Mouse (Mus musculus) forebrain, embryonic 14.5 days (tissue): ENCODE measurements around the gene Gm11096. TPM values are rescaled to one million over a fixed set of nuclear protein-coding genes. Genes with fewer than 3 reads are reported as not detected.
A peak's percentile ranks its signal among the peaks of the same experiment; 100 is the strongest.

Experiments
- ATAC-seq: fragments of 200-750 bp; cut with Nextera tagmentation; 2 replicates; pipeline ENCODE4 v1.8.0; 2017; ENCODE audit warnings: mild to moderate bottlenecking, moderate library complexity
- DNase-seq: peaks from one replicate; pipeline ENCODE4 v3.0.0-alpha.2; 2015; ENCODE audit warnings: low spot score
- H3K27ac ChIP-seq: fragments of 300-500 bp; sonication (generic); 2 replicates; pipeline ENCODE4 v1.5.1; 2014; ENCODE audit warnings: low read depth, mild to moderate bottlenecking, control low read depth, low read length, moderate library complexity
- H3K27me3 ChIP-seq: fragments of 300-500 bp; sonication (generic); replicated peaks from 2 replicates; pipeline ENCODE4 v1.6.1; 2014; ENCODE audit warnings: low read length, control low read depth, mixed read lengths; ENCODE audit not compliant: control insufficient read depth, insufficient read depth
- H3K36me3 ChIP-seq: fragments of 300-500 bp; sonication (generic); 2 replicates; pipeline ENCODE4 v1.6.1; 2014; ENCODE audit warnings: low read length, control low read depth; ENCODE audit not compliant: control insufficient read depth, insufficient read depth
- H3K4me1 ChIP-seq: fragments of 300-500 bp; sonication (generic); 2 replicates; pipeline ENCODE4 v1.6.1; 2014; ENCODE audit warnings: antibody characterized with exemption, low read length, control low read depth; ENCODE audit not compliant: control insufficient read depth, insufficient read depth
- H3K4me2 ChIP-seq: fragments of 300-500 bp; sonication (generic); 2 replicates; pipeline ENCODE4 v1.6.1; 2014; ENCODE audit warnings: mild to moderate bottlenecking, control low read depth, low read length
- H3K4me3 ChIP-seq: fragments of 300-500 bp; sonication (generic); 2 replicates; pipeline ENCODE4 v1.5.1; 2014; ENCODE audit warnings: low read depth, low read length, control low read depth
- H3K9ac ChIP-seq: fragments of 300-500 bp; sonication (generic); 2 replicates; pipeline ENCODE4 v1.6.1; 2014; ENCODE audit warnings: mild to moderate bottlenecking, low read length, control low read depth, moderate library complexity
- H3K9me3 ChIP-seq: fragments of 300-500 bp; sonication (generic); replicated peaks from 2 replicates; pipeline ENCODE4 v1.6.1; 2016; ENCODE audit warnings: low read length, control low read depth, mixed read lengths; ENCODE audit not compliant: control insufficient read depth
- WGBS: fragments of 180-500 bp; shearing (Covaris S2); extraction: QIAGEN DNeasy Blood & Tissue Kit; methylation state at CpG from one replicate; pipeline ENCODE4 v1.1.7; 2014; 5-methylcytosine and 5-hydroxymethylcytosine counted together
- polyA plus RNA-seq: library from polyadenylated mRNA; unstranded; fragments of >200 nt; fragmentation: Nextera tagmentation; extraction: Ambion mirVana; gene quantifications from 2 replicates; pipeline ENCODE4 v1.2.1, GENCODE M21; 2014

The Gm11096 gene
- polyA plus RNA-seq, 1 experiment from 2014 or later = not detected

DNA sequence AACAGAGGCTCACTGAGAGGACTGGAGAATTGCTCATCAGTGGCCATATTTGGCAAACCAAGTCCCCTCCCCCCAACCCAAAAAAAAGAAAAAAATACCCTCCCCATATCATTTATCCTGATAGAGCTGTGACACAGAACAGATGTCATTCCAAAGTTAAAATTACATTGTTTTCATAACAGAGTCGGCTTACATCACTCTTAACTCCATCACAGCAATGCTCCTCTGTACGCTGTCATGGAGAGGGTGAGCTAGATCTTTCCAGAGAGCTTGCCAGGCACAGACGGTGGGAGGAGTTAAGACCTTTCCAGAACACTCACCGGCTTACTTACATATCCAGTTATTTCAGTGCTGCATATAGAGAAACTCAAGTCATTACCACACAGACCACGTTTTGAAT is 27.4 kb downstream of the Gm11096 start:
- Histone ChIP-seq H3K36me3 (no peaks in the 10 kb centered on the region), H3K9ac (no peak overlapping the region), H3K4me1 (no peaks in the 10 kb centered on the region), H3K9me3 (no peaks in the 10 kb centered on the region), H3K27me3 (no peaks in the 10 kb centered on the region), H3K4me2 (no peak overlapping the region), H3K4me3 (no peak overlapping the region), H3K27ac (no peak overlapping the region)
- ATAC-seq (no peak), DNase-seq (no peak)
- 86% methylated on average over 5 of the region's 5 CpGs for WGBS

DNA sequence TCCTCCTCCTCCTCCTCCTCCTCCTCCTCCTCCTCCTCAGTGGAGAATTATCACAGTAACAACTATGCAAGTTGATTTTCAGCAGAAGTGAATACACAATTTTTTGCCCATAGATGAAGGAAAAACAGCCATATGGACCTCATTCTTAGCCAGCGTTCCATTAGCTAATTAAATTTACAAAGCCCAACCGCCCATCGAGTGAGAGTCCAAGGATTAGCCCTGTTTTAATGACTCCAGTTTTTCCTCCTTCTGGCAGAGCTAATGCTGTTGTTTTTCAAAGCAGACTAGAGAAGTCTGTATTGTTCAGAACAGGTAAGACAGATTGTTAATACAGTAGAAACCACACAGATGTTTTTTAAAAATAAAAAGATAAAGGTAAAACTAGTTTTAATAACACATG is 31.8 kb downstream of the Gm11096 start:
- Histone ChIP-seq H3K4me3 (no peak overlapping the region), H3K27me3 (no peaks in the 10 kb centered on the region), H3K27ac (no peak overlapping the region), H3K36me3 (no peaks in the 10 kb centered on the region), H3K4me2 (no peak overlapping the region), H3K4me1 (no peaks in the 10 kb centered on the region), H3K9ac (no peak overlapping the region), H3K9me3 (no peaks in the 10 kb centered on the region)
- ATAC-seq = peak; percentile 62; the same call in 1 of the 2 replicates
- peak; percentile 65 for DNase-seq
- 14% methylated on average over 3 of the region's 3 CpGs for WGBS

DNA sequence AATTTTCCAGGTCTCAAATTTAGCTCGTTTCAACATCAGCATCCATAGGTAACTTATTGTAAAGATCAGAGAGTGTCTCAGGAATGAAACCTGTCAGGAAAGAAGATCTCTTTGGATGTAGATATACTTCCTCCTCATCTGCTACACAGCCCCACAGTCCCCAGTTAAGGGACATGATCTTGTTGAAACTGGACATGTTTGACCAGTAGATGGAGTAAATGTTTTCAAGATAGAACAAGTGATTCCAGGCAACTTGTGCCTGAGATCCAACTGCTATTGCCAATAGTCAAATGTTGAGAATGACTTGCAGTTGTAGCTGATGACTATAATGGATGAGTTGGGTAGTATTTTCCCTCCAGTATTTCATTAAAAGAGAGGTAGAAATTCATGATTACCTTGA is 35.9 kb downstream of the Gm11096 start:
- H3K4me3 ChIP-seq = no peak overlapping the region
- no peaks in the 10 kb centered on the region for H3K27me3 ChIP-seq
- H3K36me3 ChIP-seq = no peaks in the 10 kb centered on the region
- WGBS = 88% methylated on average over 1 of the region's 1 CpGs
- peaks cover 7% of the 10 kb centered on the region for H3K4me1 ChIP-seq
- no peak for ATAC-seq
- H3K9me3 ChIP-seq = no peaks in the 10 kb centered on the region
- no peak for DNase-seq
- H3K4me2 ChIP-seq = no peak overlapping the region
- H3K9ac ChIP-seq = no peak overlapping the region
- H3K27ac ChIP-seq = no peak overlapping the region

DNA sequence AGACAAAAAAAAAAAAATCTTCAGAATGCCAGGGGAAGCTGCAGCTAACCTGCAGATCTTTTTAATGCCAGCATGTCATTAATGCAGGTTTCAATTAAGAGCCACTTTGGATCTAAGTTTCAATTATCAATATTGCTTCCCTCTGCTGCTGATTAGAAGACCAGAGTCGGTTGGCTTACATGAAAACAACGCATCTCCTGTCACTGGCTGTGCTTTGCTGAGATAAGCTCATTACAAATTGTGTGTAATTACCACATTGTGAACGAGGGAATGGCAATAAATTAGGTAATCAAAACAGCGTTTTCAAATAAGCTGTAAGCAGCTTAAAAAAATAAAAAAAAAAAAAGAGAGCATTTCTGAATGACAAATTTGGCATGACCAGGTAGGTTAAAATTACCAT is 38.2 kb downstream of the Gm11096 start:
- Histone ChIP-seq H3K4me1 (peaks cover 7% of the 10 kb centered on the region), H3K27me3 (no peaks in the 10 kb centered on the region), H3K9ac (no peak overlapping the region), H3K27ac (no peak overlapping the region), H3K9me3 (no peaks in the 10 kb centered on the region), H3K4me3 (no peak overlapping the region), H3K4me2 (peak overlapping the region; percentile 33), H3K36me3 (no peaks in the 10 kb centered on the region)
- 12% methylated on average over 4 of the region's 4 CpGs for WGBS
- peak; percentile 57 for DNase-seq
- ATAC-seq = no peak

GRCm38 (mm10) chr17:81480351-81481161 is 39.0 kb downstream of the Gm11096 start:
- H3K36me3 ChIP-seq = no peaks in the 10 kb centered on the region
- H3K9me3 ChIP-seq = no peaks in the 10 kb centered on the region
- DNase-seq = peak; percentile 68
- H3K27me3 ChIP-seq = no peaks in the 10 kb centered on the region
- H3K27ac ChIP-seq = no peak overlapping the region
- H3K4me3 ChIP-seq = no peak overlapping the region
- peak; percentile 83 for ATAC-seq
- H3K4me2 ChIP-seq = peak overlapping the region; percentile 33
- H3K9ac ChIP-seq = no peak overlapping the region
- WGBS = 51% methylated on average over 21 of the region's 21 CpGs
- peaks cover 7% of the 10 kb centered on the region for H3K4me1 ChIP-seq

DNA sequence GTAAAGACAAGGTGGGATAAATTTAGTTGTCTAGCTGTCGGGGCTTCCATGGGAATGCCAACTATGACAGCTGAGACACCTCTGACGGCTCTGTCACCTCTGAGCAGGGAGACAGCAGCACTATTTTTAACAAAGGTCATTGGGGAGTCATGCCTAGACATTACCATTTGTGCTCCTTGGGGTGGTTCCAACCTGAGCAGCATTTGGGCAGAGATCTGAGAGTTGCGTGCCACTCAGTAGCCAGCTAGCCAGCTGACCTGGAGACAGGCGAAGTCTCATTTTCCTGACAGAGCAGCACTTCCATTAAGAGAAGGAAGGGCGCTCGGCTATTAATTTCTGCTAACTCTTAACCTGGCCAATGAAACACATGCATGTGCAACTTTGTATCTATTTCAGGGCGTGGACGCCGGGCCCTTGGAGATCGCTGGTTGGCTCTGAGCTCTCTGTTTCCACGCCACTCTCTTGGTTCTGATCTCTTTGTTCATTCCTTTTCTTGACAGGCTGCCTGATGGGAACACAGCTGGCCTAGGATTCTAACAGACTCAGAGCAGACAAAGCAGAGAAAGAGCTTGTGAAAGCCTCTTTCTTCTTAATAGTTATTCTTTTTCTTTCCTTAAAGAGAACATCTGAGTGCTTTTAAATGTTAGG is 40.4 kb downstream of the Gm11096 start:
- H3K9me3 ChIP-seq = no peaks in the 10 kb centered on the region
- H3K27ac ChIP-seq = no peak overlapping the region
- no peak overlapping the region for H3K4me2 ChIP-seq
- H3K4me1 ChIP-seq = peaks cover 7% of the 10 kb centered on the region
- H3K9ac ChIP-seq = no peak overlapping the region
- no peaks in the 10 kb centered on the region for H3K36me3 ChIP-seq
- 54% methylated on average over 11 of the region's 11 CpGs for WGBS
- no peaks in the 10 kb centered on the region for H3K27me3 ChIP-seq
- no peak overlapping the region for H3K4me3 ChIP-seq
- ATAC-seq (peak; percentile 26; the same call in 1 of the 2 replicates), DNase-seq (peak; percentile 50)

DNA sequence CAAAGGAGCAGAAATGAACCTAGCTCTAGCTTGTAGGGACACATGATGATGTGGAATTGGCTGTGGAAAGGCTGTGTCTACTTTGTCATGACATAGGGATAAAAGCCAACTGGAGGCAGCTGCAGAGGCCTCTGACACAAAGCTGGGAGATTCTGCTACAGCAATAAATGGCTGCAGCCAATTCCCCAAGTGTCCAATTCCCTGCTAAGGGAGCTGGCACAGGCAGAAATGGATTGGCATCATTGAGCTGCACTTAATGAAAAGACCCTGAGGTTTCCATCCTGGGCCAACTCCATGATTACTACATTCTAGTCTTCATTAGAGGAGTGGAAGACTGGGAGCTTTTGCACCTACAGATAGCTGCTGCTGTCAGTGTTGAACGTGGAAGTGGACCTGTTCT is 44.8 kb downstream of the Gm11096 start:
- Histone ChIP-seq H3K27ac (no peak overlapping the region), H3K4me1 (no peaks in the 10 kb centered on the region), H3K36me3 (no peaks in the 10 kb centered on the region), H3K4me3 (no peak overlapping the region), H3K9me3 (no peaks in the 10 kb centered on the region), H3K27me3 (no peaks in the 10 kb centered on the region), H3K9ac (no peak overlapping the region), H3K4me2 (no peak overlapping the region)
- peak; percentile 35 for DNase-seq
- WGBS = 73% methylated on average over 1 of the region's 1 CpGs
- no peak for ATAC-seq
